Mouse (Mus musculus): ENCODE results near the gene Tcf23.
"Not testable (repeated sequence)": the region's sequence is repeated elsewhere in the genome, so short reads cannot be mapped to it uniquely, and the experiment has no call there.

The Tcf23 gene

DNA sequence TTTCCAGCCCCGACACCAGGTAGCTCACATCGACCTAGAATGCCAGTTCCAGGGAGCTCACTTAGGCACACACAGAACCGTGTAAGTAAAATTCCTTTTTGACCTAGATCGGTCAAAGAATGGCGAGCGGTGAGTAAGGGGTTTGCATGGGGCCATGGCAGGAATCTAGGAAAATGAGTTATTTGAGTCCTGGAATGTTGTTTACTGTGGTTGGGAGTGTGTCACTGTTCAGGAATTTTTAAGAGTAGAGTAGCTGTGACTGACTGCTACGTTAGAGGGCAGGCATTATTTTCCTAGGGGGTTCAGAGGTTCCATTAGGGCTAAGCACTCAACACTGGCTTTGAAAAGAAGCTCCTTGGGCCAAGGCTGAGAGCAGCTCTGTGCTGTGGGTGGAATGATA is 31.7 kb downstream of the Tcf23 start:
- peak; percentile 4 for DNase-seq

DNA sequence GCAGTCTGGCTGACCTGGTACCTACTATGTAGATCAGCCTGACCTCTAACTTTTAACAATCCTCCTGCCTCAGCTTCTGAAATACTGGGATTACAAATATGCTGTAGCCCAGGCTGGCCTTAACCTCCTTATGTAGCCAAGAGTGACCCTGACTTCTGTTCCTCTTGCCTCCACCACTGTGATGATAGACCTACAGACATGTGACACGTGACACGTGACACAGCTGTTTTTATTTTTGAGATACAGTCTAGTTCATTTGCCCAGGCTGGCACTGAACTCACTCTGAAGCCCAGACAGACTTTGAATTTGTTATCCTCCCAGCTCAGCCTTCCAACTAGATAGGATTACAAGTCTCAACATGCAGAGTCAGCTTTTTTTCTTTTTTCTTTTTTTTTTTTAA is 32.5 kb downstream of the Tcf23 start:
- DNase-seq: no peak

DNA sequence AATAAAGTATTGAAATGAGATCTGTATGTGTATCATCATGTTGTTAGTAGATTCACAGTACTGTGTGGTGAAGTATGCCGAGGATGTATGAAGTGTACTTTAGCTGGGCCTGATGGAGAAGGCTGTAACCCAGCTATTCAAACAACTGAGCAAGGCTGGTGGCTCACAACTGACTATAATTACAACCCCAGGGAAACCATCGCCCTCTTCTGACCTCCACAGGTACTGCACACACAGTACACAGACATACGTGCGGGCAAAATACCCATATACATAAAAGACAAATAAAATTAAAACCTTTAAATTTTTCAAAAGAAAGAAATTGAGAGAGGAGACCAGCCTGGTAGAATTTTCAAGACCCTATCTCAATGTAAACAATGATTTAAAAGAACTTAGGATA is 33.1 kb downstream of the Tcf23 start:
- no peak for DNase-seq

DNA sequence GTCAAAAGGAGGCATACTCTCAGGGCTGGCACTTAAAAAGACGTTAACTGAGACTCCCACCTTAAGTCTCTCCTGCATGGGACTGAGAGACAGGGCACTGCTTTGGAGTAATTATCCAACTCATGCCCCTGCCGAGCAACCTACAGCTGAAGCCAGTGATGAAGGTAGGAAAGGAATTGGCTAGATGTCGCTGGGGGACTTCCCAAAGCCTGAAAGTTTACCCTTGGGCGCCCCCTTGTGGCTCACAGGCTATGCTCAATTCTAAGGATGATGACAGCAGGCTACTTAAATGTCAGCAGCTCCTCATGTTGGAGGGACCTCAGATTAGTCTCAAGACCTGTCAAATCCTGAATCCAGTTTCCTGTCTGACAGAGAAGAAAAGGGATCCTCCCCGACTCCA is 35.7 kb downstream of the Tcf23 start:
- peak; percentile 95 for DNase-seq

DNA sequence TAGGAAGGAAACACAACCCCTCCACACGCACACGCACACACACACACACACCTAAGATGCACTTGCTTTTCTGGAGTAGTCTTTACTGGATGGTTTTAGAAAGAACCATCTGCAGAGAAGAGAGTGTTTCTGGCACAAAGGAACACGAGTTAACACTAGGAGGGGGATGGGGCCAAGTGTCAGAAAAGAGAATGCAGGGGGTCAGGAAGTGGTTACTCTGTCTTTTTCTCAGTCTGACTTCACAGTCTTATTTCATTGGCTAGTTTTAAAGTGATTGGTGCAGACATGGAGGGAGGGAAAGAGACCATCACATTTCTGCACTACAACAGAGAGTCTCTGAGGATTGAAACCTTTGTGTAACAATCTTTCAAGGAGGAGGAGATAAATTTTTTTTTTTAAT is 44.3 kb downstream of the Tcf23 start:
- DNase-seq: no peak

DNA sequence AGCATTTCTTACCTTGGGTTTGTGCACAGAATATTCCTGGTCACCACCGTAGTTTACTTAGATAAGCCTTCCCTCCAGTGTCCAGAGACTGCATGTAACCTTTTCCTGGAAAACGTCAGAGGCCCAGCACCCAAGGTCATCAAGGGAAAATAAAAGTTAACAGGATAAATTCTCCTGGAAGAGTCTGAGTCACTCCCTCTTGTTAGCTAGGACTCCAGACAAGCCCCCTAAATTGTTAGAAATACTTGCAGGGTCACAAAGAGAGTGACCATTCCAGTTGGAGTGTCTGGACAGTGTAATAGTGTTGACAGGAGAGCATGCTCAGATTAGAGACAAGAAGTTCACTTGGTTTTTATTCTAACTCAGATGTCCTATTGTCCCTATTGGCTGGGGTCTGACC is 47.5 kb downstream of the Tcf23 start:
- DNase-seq: no peak

DNA sequence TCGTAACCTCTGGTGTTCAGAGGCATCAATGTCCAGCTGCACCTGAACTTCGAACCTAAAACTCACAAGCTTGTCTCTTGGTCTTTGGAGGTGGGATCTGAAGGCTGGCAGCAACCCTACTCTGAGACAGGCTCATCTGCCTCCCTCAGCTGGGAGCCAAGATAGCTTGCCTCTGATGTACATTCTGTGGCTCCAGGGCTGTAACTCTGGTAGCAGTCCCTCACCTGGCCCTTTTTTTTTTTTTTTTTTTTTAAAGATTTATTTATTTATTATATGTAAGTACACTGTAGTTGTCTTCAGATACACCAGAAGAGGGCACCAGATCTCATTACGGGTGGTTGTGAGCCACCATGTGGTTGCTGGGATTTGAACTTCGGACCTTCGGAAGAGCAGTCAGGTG is 53.3 kb downstream of the Tcf23 start:
- DNase-seq: not testable (repeated sequence)

DNA sequence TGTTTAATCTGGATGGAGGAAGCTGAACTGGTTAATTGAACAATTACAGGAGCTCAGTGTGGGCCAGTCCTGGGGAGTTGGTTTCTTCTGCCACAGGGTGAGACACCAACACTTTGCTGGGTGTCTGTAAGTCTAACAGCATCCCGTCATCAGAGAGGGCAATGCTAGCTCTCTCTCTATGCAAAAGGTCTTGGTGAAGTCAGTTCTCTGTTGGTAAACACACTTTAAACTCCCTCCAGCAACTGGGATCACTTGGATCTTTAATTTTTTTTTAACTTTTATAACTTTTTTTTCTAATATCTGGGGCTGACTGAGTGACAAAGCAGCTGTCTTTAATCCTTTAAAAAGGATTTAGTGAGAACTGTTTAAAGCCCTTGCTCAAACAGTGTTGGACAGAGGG is 54.2 kb downstream of the Tcf23 start:
- no peak for DNase-seq

DNA sequence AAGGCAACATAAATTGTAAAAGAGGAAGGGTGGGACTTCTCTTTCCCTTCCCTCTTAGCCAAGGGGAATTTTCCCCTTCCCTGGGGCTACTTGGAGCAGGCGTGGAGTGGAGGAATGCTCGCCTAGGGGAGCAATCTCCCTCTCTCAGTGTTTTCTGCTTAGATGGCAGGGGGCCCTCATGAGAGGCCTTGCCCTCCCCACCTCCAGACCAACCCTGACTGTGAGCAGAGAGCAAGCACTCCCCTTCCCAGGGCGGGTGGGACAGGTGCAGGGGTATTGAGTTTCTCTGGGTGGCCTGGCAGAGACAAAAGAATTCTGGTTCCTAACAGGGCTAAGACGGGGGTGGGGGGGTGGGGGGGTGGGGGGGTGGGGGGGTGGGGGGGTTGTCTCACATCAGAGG is 54.8 kb downstream of the Tcf23 start:
- DNase-seq: no peak

DNA sequence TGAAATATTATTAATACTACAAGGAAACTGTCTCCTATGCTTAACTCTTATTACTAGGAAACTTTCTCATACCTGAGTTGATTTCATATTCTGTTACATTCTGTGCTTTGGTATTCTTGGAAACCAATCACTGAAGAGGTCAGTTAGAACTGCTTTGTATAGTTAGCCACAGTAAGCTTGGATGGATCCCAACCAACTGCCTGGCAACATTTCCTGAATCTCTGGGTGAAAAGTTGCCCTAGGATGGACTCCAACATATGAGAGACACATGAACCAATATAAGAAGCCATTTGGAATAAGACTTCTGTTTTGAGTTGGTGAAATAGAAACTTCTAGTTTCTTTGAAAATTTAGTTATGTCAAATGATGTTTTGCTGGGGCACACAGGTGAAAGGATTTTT is 56.2 kb downstream of the Tcf23 start:
- DNase-seq: no peak

Data from lung, postnatal 36 days (tissue).